Mouse (Mus musculus): ENCODE results near the gene Fance. TPM values are rescaled to one million over a fixed set of nuclear protein-coding genes. Genes with fewer than 3 reads are reported as not detected.

Fance gene
- polyA plus RNA-seq, 1 experiment from 2014 or later = 26.1 TPM

DNA sequence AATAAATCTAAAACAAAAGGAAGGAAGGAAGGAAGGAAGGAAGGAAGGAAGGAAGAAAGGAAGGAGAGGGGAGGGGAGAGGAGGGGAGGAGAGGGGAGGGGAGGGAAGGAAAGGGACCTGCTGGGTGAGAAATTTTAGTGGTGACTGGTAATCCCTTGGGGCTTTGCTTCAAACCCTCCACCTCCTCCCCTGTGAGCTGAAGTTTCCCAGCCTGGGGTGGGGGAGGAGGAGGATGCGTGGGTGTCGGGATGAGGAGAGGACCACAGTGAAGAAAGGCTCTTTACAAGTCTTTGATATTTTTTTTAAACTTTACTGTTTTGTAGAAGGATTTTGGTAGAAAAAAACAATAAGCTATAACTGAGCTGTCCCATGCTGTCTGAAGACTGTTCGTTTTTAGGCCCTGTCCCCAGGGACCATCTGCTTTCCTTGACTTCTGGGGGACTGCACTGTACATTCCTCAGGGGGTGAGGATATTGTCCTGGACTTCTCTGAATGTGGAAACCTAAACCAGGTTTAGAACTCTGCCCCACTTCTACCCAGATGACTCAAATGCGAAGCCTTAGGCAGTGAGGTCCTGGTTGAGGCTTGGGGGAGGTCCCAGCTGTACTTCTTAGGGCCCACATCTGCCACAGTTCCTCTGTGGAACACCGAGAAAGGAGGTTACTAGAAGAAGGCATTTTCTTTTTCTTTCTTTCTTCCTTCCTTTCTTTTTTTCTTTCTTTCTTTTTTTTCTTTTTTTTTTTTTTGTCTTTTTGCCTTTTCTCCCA lies 1.8 kb upstream of the Fance start:
- Histone ChIP-seq H3K4me1 (ENCODE audit: control insufficient read depth, insufficient read depth, low read length) (peaks cover 10% of the 10 kb centered on the region), H3K9me3 (ENCODE audit: control insufficient read depth, low read length) (no peaks in the 10 kb centered on the region), H3K27me3 (replicated peaks; ENCODE audit: control insufficient read depth, insufficient read depth, low read length) (no peaks in the 10 kb centered on the region), H3K27ac (replicated peaks; ENCODE audit: low read depth, low read length) (no peak overlapping the region), H3K9ac (ENCODE audit: low read depth, low read length) (no peak overlapping the region), H3K4me2 (ENCODE audit: low read depth, low read length) (no peak overlapping the region), H3K4me3 (ENCODE audit: low read depth, low read length) (no peak overlapping the region), H3K36me3 (ENCODE audit: control insufficient read depth, insufficient read depth, low read length) (peaks cover 7% of the 10 kb centered on the region)
- WGBS = 59% methylated on average over 5 of the region's 5 CpGs
- ATAC-seq (ENCODE audit: low read depth) = no peak
- DNase-seq (ENCODE audit: low spot score) = no peak

DNA sequence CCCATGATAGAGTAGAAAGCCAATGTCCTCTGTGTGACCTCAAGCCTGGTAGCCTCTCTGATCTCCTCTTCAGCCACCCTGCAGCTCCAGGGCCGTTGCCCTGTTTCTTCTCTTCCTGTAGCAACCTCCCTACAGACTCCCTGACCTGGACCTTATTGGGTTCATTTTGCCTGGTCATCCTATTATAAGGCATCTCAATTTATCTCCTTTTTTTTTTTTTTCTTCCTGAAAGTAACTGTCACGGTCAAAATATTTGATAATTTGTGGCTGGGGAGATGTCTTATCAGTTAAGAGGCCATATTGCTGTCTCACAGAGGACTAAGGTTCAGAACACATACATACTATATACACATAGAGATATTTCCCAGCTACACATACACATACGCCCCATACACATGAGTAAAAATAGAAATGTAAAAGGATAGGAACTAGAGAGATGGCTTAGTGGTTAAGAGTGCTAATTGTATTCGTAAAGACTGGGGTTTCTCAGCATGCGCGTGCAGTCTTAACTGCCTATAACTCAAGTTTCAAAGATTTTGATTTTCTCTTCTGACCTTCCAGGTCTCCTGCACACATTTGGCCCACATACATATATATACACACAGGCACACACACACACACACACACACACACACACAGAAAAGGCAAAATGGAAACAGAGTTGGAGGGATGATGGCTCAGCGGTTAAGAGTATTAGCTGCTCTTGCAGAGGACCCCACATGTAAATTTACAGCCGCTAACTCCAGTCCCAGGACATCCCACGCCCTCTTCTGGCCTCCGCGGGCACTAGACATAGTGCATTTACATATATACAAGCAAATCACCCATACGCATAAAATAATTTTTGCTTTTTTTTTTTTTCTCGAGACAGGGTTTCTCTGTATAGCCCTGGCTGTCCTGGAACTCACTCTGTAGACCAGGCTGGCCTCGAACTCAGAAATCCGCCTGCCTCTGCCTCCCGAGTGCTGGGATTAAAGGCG lies 797 bp upstream of the Fance start:
- no peaks in the 10 kb centered on the region for H3K9me3 ChIP-seq (ENCODE audit: control insufficient read depth, low read length)
- peaks cover 17% of the 10 kb centered on the region for H3K36me3 ChIP-seq (ENCODE audit: control insufficient read depth, insufficient read depth, low read length)
- no peaks in the 10 kb centered on the region for H3K27me3 ChIP-seq (replicated peaks; ENCODE audit: control insufficient read depth, insufficient read depth, low read length)
- peak overlapping the region; percentile 75 for H3K4me2 ChIP-seq (ENCODE audit: low read depth, low read length)
- ATAC-seq (ENCODE audit: low read depth) = peak; percentile 19
- WGBS = 27% methylated on average over 17 of the region's 17 CpGs
- H3K4me3 ChIP-seq (ENCODE audit: low read depth, low read length) = peak overlapping the region; percentile 87
- 0 out of 2 replicates have a peak overlapping the region, but pooled peaks have one; percentile 20 for H3K9ac ChIP-seq (ENCODE audit: low read depth, low read length)
- H3K27ac ChIP-seq (replicated peaks; ENCODE audit: low read depth, low read length) = peak overlapping the region; percentile 70
- no peak for DNase-seq (ENCODE audit: low spot score)
- H3K4me1 ChIP-seq (ENCODE audit: control insufficient read depth, insufficient read depth, low read length) = peaks cover 10% of the 10 kb centered on the region

GRCm38 (mm10) chr17:28313880-28314225 lies 534 bp downstream of the Fance start:
- ATAC-seq (ENCODE audit: low read depth) (peak; percentile 13), DNase-seq (ENCODE audit: low spot score) (peak; percentile 63)
- Histone ChIP-seq H3K27ac (replicated peaks; ENCODE audit: low read depth, low read length) (peak overlapping the region; percentile 94), H3K36me3 (ENCODE audit: control insufficient read depth, insufficient read depth, low read length) (peaks cover 30% of the 10 kb centered on the region), H3K4me3 (ENCODE audit: low read depth, low read length) (peak overlapping the region; percentile 87), H3K9ac (ENCODE audit: low read depth, low read length) (peak overlapping the region; percentile 92), H3K4me1 (ENCODE audit: control insufficient read depth, insufficient read depth, low read length) (peaks cover 6% of the 10 kb centered on the region), H3K27me3 (replicated peaks; ENCODE audit: control insufficient read depth, insufficient read depth, low read length) (no peaks in the 10 kb centered on the region), H3K4me2 (ENCODE audit: low read depth, low read length) (peak overlapping the region; percentile 75), H3K9me3 (ENCODE audit: control insufficient read depth, low read length) (no peaks in the 10 kb centered on the region)
- WGBS = 2% methylated on average over 11 of the region's 11 CpGs

DNA sequence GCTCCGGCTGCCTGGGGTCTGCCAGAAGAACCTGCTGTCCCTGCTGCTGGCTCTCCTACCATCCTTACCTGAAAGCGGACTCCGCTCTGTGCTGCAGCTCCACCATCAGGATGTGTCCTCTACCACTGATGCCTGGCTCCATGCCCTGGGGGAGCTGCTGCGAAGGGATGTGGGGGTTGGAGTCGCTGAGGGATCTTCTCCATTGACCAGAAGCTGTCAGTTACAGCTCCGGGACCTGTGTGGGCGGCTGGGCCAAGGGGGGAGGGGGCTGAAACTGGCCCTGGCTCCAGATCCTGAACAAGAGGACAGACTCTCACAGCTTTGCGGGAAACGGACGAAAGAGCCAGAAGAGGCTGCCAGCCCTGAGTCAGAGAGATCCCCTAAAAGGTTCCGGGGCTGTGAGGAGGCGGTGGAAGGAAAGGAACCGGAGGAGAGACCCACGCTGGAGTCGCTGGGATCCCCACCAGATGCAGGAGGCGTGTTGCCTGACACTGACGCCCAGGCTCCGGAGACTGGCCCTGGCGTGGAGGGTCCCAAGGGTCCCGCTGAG lies 2.4 kb downstream of the Fance start:
- Histone ChIP-seq H3K4me1 (ENCODE audit: control insufficient read depth, insufficient read depth, low read length) (peaks cover 6% of the 10 kb centered on the region), H3K4me2 (ENCODE audit: low read depth, low read length) (no peak overlapping the region), H3K27ac (replicated peaks; ENCODE audit: low read depth, low read length) (no peak overlapping the region), H3K9me3 (ENCODE audit: control insufficient read depth, low read length) (no peaks in the 10 kb centered on the region), H3K27me3 (replicated peaks; ENCODE audit: control insufficient read depth, insufficient read depth, low read length) (no peaks in the 10 kb centered on the region), H3K9ac (ENCODE audit: low read depth, low read length) (peak overlapping the region; percentile 21; the same call in 1 of the 2 replicates), H3K36me3 (ENCODE audit: control insufficient read depth, insufficient read depth, low read length) (peaks cover 43% of the 10 kb centered on the region), H3K4me3 (ENCODE audit: low read depth, low read length) (no peak overlapping the region)
- 60% methylated on average over 20 of the region's 20 CpGs for WGBS
- ATAC-seq (ENCODE audit: low read depth) = no peak
- no peak for DNase-seq (ENCODE audit: low spot score)

DNA sequence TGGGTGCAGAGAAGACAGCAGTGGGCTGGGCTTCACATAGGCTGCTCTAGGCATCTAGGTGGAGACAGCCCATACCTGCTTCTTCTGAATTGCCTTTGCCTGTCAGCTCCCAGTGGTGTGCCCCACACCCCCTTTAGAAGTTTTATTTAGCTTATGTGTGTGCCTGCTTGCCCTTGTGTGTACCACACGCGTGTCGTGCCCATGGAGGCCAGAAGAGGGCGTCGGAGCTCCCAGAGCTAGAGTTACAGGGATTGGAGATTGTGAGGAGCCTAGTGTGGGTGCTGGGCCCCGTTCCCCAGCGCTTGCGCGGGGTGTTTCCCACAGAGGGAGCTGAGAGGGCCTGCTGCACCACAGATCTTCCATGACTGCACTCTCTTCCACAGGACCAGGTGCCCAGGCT lies 3.2 kb downstream of the Fance start:
- Histone ChIP-seq H3K9ac (ENCODE audit: low read depth, low read length) (no peak overlapping the region), H3K27me3 (replicated peaks; ENCODE audit: control insufficient read depth, insufficient read depth, low read length) (no peaks in the 10 kb centered on the region), H3K9me3 (ENCODE audit: control insufficient read depth, low read length) (no peaks in the 10 kb centered on the region), H3K27ac (replicated peaks; ENCODE audit: low read depth, low read length) (no peak overlapping the region), H3K4me1 (ENCODE audit: control insufficient read depth, insufficient read depth, low read length) (peaks cover 6% of the 10 kb centered on the region), H3K36me3 (ENCODE audit: control insufficient read depth, insufficient read depth, low read length) (peaks cover 51% of the 10 kb centered on the region), H3K4me3 (ENCODE audit: low read depth, low read length) (no peak overlapping the region), H3K4me2 (ENCODE audit: low read depth, low read length) (no peak overlapping the region)
- no peak for ATAC-seq (ENCODE audit: low read depth)
- 91% methylated on average over 9 of the region's 9 CpGs for WGBS
- no peak for DNase-seq (ENCODE audit: low spot score)

- no peak overlapping the region for H3K4me3 ChIP-seq (ENCODE audit: low read depth, low read length)
- 72% methylated on average over 8 of the region's 8 CpGs for WGBS
- H3K4me1 ChIP-seq (ENCODE audit: control insufficient read depth, insufficient read depth, low read length) = peaks cover 6% of the 10 kb centered on the region
- no peak overlapping the region for H3K27ac ChIP-seq (replicated peaks; ENCODE audit: low read depth, low read length)
- peaks cover 56% of the 10 kb centered on the region for H3K36me3 ChIP-seq (ENCODE audit: control insufficient read depth, insufficient read depth, low read length)
- H3K9me3 ChIP-seq (ENCODE audit: control insufficient read depth, low read length) = no peaks in the 10 kb centered on the region
- ATAC-seq (ENCODE audit: low read depth) (no peak), DNase-seq (ENCODE audit: low spot score) (no peak)
- H3K27me3 ChIP-seq (replicated peaks; ENCODE audit: control insufficient read depth, insufficient read depth, low read length) = no peaks in the 10 kb centered on the region
- H3K4me2 ChIP-seq (ENCODE audit: low read depth, low read length) = no peak overlapping the region
- no peak overlapping the region for H3K9ac ChIP-seq (ENCODE audit: low read depth, low read length)
These were observed 3.8 kb downstream of the Fance start for GRCm38 (mm10) chr17:28317091-28317490.

DNA sequence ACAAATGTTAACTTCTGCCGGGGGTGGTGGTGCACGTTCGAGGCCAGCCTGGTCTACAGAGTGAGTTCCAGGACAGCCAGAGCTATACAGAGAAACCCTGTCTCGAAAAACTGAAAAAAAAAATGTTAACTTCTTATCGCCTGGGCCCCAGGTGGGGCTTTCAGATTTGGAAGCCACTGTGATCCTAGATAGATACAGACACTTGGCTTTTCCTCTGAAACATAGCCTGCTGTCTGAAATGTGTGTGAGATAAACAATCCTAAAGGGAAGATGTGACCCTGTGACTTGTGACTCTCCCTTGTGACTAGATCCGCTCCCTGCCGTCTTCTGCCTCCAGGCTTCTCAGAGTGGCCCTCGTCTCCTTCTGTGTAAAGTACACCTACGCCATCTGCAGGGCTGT lies 4.4 kb downstream of the Fance start:
- Histone ChIP-seq H3K9me3 (ENCODE audit: control insufficient read depth, low read length) (no peaks in the 10 kb centered on the region), H3K9ac (ENCODE audit: low read depth, low read length) (no peak overlapping the region), H3K27ac (replicated peaks; ENCODE audit: low read depth, low read length) (no peak overlapping the region), H3K4me3 (ENCODE audit: low read depth, low read length) (no peak overlapping the region), H3K36me3 (ENCODE audit: control insufficient read depth, insufficient read depth, low read length) (peaks cover 61% of the 10 kb centered on the region), H3K4me1 (ENCODE audit: control insufficient read depth, insufficient read depth, low read length) (peaks cover 6% of the 10 kb centered on the region), H3K4me2 (ENCODE audit: low read depth, low read length) (no peak overlapping the region), H3K27me3 (replicated peaks; ENCODE audit: control insufficient read depth, insufficient read depth, low read length) (no peaks in the 10 kb centered on the region)
- ATAC-seq (ENCODE audit: low read depth) (no peak), DNase-seq (ENCODE audit: low spot score) (no peak)
- 80% methylated on average over 9 of the region's 9 CpGs for WGBS

DNA sequence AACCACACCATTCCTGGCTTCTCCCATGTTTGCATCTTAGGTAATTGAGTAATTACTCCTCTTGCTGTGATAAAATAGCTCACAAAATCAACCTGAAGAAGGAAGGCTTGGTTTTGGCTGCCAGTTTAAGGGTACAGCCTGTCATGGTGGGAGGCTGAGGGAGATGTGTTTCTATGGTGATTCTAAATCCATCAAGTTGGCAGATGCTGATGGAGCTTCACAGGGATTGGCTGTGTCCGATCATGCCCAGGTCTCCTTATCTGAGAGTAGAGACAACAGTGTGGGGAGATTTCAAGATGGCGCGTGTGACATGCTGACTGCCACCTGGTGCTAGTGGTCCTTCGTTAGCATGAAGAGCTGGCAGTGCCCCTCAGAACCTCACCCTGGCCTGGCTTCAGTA lies 8.4 kb downstream of the Fance start:
- ATAC-seq (ENCODE audit: low read depth) = no peak
- no peak for DNase-seq (ENCODE audit: low spot score)
- Histone ChIP-seq H3K4me1 (ENCODE audit: control insufficient read depth, insufficient read depth, low read length) (no peaks in the 10 kb centered on the region), H3K9ac (ENCODE audit: low read depth, low read length) (no peak overlapping the region), H3K36me3 (ENCODE audit: control insufficient read depth, insufficient read depth, low read length) (peaks cover 73% of the 10 kb centered on the region), H3K27ac (replicated peaks; ENCODE audit: low read depth, low read length) (no peak overlapping the region), H3K9me3 (ENCODE audit: control insufficient read depth, low read length) (no peaks in the 10 kb centered on the region), H3K27me3 (replicated peaks; ENCODE audit: control insufficient read depth, insufficient read depth, low read length) (no peaks in the 10 kb centered on the region), H3K4me2 (ENCODE audit: low read depth, low read length) (no peak overlapping the region), H3K4me3 (ENCODE audit: low read depth, low read length) (no peak overlapping the region)
- WGBS = 97% methylated on average over 4 of the region's 4 CpGs
